Mouse (Mus musculus) embryo, embryonic 10 days (tissue): ENCODE measurements around the gene Ppp1r3a.
"Not testable (repeated sequence)": the region's sequence is repeated elsewhere in the genome, so short reads cannot be mapped to it uniquely, and the experiment has no call there.

Experiments
- DNase-seq: peaks from one replicate; pipeline ENCODE4 v3.0.0-alpha.2; 2015; ENCODE audit warnings: low spot score

The Ppp1r3a gene

GRCm38 (mm10) chr6:14754901-14755591 is at the start of gene Ppp1r3a:
Gene Ppp1r3a, minus strand, starts transcription at chr6:14755274.
- DNase-seq, result no peak

DNA sequence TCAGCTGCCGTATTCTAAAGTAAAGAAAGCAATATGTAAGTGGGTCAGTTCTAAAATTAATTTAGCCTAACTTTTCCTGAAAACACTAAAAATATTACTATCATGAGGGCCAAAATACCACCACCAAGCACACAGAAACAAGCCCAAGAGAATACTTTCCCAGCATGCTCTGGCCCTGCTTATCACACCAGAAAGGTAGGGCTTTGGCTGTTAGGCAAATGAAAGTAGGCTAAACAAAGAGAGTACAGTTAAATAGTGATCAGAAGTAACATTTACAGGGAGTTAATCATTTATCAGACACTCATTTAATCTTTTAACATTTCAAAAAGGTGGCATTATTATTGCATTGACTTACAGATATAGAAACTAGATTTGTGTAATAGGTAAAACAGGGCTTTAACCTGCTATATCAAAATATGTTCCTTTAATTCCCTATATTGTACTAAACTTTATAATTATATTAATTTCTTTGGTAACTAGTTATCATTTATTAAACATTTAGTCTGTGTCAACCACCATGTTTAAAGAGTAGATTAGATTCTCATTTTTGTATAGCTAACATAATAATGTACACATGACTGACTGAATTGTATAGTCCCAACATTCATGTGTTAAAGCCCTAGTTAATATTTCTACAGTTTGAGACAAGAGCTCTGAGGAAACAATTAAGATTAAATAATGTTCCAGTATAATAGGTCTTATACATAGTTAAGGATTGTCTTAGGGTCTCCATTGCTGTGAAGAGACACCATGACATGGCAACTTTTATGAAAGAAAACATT is 32.3 kb upstream of the Ppp1r3a start:
- DNase-seq, result no peak

GRCm38 (mm10) chr6:14777920-14778319 is 22.8 kb upstream of the Ppp1r3a start:
- no peak for DNase-seq

DNA sequence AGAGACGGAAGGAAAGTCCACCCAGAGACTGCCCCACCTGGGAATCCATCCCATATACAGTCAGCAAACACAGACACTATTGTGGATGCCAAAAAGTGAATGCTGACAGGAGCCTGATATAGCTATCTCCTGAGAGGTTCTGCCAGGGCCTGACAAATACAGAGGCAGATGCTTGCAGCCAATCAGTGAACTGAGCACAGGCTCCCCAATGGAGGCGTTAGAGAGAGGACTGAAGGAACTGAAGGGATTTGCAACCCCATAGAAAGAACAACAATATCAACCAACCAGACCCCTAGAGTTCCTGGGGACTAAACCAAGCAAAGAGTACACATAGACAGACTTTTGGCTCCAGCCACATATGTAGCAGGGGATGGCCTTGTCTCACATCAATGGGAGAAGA is 16.6 kb upstream of the Ppp1r3a start:
- DNase-seq, result no peak

DNA sequence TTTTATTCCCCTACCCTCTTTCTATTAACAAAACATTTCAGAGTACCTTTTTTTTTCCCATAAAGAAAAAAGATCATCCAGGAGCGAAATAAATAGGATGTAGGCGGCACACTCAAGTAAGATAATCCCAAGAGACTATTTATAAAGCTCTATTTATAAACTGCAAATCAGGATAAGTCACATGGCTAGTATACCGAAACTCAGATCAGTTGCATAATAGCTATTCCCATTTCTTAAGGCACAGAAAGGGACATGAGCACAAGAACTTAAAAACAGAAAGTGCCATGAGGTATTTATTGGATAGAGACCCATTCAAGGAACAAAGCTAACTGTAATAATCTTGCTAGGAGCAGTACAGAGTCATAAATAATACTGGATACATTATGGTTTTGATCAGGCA is 2.4 kb upstream of the Ppp1r3a start:
- no peak for DNase-seq

GRCm38 (mm10) chr6:14753512-14753911 is 1.6 kb downstream of the Ppp1r3a start:
- DNase-seq, result no peak

GRCm38 (mm10) chr6:14752211-14752610 is 2.9 kb downstream of the Ppp1r3a start:
- no peak for DNase-seq

- DNase-seq, result no peak
Measured at GRCm38 (mm10) chr6:14747000-14747399, 8.1 kb downstream of the Ppp1r3a start.

- DNase-seq, result no peak
Measured at GRCm38 (mm10) chr6:14736017-14736416, 19.1 kb downstream of the Ppp1r3a start.

GRCm38 (mm10) chr6:14731011-14731410 is 24.1 kb downstream of the Ppp1r3a start:
- no peak for DNase-seq

- DNase-seq, result no peak
Measured at GRCm38 (mm10) chr6:14720772-14721414, 34.2 kb downstream of the Ppp1r3a start.

- no peak for DNase-seq
Measured at GRCm38 (mm10) chr6:14720110-14720771, 34.8 kb downstream of the Ppp1r3a start.

DNA sequence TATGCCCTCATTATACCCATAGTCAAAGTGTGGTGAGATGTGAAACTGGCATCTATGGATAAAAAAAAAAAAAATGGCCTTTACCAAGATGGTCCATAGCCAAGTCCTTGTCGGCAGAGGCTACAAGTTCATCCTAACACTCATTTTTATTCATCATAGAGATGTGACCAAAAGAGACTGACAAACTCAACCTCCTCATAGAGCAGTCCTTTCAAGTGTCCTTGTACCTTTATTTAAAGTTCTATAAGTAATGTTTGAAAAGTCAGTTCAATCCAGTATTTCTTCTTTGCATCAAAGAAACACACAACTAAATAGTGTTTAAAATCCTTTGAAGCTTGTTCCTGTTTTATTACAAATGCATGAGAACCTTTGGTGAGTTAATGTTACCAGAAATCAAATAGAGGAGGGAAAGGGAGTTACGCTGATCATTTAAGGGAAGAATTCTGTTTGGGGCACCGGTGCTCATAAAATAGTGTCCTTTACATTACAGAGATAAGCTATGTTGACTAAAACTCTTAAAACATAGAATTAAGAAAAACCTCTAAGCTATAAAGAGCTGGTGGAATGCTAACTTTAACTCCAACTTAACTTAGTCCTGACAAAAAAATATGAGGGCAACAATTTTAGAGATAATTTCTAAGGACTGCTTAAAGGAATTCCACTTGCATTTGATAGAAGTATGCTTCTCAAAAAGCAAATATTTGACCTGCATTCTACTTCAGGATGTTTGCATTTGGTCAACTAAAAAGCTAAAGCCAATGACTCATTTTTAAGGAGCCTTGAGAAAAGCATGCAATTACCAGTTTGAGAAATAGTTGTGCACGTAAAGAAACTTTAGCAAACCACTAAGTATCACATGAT is 39.7 kb downstream of the Ppp1r3a start:
- no peak for DNase-seq

- no peak for DNase-seq
Measured at GRCm38 (mm10) chr6:14712146-14712545, 42.9 kb downstream of the Ppp1r3a start.

GRCm38 (mm10) chr6:14700030-14700429 is 55.0 kb downstream of the Ppp1r3a start:
- DNase-seq, result peak; percentile 5

GRCm38 (mm10) chr6:14679231-14679887 is 75.7 kb downstream of the Ppp1r3a start:
- DNase-seq, result not testable (repeated sequence)

DNA sequence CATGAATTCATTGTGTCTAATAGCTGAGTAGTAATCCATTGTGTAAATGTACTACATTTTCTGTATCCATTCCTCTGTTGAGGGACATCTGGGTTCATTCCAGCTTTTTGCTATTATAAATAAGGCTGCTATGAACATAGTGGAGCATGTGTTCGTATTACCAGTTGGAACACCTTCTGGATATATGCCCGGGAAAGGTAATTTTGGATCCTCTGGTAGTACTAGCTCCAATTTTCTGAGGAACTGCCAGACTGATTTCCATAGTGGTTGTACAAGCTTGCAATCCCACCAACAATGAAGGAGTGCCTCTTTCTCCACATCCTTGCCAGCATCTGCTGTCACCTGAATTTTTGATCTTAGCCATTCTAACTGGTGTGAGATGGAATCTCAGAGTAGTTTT is 86.1 kb downstream of the Ppp1r3a start:
- not testable (repeated sequence) for DNase-seq

DNA sequence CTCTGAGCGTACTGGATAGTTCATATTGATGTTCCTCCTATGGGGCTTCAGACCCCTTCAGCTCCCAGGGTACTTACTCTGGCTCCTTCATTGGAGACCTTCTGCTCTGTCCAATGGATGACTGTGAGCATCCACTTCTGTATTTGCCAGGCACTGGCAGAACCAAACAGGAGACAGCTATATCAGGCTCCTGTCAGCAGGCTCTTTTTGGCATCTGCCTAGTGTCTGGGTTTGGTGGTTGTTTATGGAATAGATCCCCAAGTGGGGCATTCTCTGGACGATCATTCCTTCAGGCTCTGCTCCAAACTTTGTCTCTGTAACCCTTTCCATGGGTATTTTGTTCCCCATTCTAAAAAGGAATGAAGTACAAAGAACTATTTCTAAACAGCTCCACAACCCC is 87.4 kb downstream of the Ppp1r3a start:
- not testable (repeated sequence) for DNase-seq
